Mouse (Mus musculus): Measurements from ENCODE around the gene Brdt. TPM values are rescaled to one million over a fixed set of nuclear protein-coding genes. Genes with fewer than 3 reads are reported as not detected.

Brdt gene
- polyA plus RNA-seq, 1 experiment from 2014 or later: 2.9 TPM

DNA sequence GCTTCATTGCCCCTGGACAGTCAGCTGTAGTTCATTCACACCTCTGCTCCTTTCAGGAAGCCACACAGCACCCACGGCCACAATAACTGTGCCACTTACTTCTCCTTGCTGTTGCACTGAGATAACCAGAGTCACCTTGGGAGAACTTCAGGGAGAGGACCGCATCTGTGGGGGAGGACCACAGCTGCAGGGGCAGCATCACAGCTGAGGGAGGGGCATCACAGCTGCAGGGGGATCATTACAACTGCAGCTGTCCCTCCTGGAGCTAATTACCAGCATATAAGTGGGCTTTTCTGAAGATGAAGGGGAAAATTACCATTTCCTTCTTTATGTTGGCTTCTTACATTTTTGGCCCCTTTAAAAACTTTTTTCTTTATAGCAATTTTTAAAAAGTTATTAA is 63.5 kb downstream of the Brdt start:
- Histone ChIP-seq H3K4me3 (ENCODE audit: low read depth, low read length) (no peak overlapping the region), H3K9ac (ENCODE audit: low read length) (no peak overlapping the region), H3K27ac (ENCODE audit: low read depth, low read length) (no peak overlapping the region), H3K36me3 (ENCODE audit: control insufficient read depth, insufficient read depth, low read length) (no peaks in the 10 kb centered on the region), H3K4me2 (ENCODE audit: low read depth) (no peak overlapping the region), H3K4me1 (ENCODE audit: control insufficient read depth, insufficient read depth, low read length) (no peaks in the 10 kb centered on the region), H3K27me3 (ENCODE audit: control insufficient read depth, insufficient read depth, low read length) (no peaks in the 10 kb centered on the region), H3K9me3 (ENCODE audit: control insufficient read depth, low read length) (no peaks in the 10 kb centered on the region)
- 52% methylated on average over 2 of the region's 2 CpGs for WGBS
- no peak for ATAC-seq (ENCODE audit: insufficient read depth, low FRiP score, low TSS enrichment)
- DNase-seq (ENCODE audit: low spot score): no peak

DNA sequence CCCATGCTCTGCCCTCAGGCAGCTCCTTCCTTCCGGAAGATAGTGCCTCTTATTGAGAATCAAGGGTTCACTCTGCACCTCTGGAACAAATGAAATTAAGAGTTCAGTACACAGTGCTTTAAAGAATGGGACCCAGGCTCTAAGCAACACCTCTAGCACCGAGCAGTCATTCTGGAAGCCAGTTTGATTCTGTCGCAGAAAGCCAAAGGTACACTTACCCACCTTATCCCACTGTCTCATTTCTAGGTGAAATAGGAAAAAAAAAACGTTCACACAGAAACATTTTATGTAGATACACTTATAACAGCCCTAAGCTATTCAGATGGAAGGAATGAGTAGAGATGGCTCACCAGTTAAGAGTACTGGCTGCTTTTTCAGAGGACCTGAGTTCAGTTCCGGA is 71.5 kb downstream of the Brdt start, which contains the start of gene Ephx4:
TSS of gene Ephx4 (plus strand) at position 301 of the 400 bp plus-strand sequence.
- ATAC-seq (ENCODE audit: insufficient read depth, low FRiP score, low TSS enrichment): no peak
- no peak for DNase-seq (ENCODE audit: low spot score)
- WGBS: 24% methylated on average over 5 of the region's 5 CpGs

DNA sequence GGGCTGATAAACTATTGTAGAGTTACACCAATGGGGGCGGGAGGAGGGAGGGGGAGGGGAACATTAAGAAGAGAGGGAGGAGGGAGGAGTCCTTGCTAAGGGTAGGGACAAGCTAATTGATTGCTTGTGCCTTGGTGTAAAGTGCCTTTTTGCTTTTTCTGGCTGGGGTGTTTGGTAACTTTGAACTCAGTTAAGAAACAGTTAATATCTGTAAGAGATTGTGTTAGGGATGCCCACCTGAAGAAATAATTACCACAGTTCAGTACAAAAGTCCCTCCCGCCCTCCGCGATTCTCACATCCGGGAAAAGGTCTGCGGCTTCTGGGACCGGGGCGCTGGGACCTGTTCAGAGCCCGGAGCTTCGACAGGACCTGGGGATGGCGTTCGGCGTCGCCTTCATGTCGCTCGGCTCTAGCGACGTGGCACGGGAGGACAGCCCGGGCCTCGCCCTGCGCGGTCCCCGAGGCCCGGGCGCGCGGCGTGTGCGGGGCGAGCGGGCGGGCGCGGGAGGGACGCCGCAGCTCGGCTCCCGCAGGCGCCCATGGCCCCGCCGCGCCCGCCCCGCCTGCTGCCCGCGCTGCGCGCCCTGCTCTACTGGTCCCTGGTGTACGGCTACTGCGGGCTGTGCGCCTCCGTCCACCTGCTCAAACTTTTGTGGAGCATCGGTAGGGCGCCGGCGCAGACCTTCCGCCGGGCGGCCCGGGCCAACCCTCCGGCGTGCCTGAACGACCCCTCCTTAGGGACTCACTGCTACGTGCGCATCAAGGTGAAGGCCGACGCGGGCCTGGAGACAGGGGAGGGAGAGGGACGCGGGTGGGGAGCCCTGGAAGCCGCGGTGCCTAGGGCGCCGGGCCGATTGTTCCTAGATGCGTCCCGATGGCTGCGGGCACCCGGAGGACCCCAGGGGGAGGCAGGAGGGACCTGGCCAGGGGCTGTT is 72.3 kb downstream of the Brdt start:
- H3K9ac ChIP-seq (ENCODE audit: low read length): peak overlapping the region; percentile 58
- H3K36me3 ChIP-seq (ENCODE audit: control insufficient read depth, insufficient read depth, low read length): no peaks in the 10 kb centered on the region
- H3K9me3 ChIP-seq (ENCODE audit: control insufficient read depth, low read length): no peaks in the 10 kb centered on the region
- no peaks in the 10 kb centered on the region for H3K4me1 ChIP-seq (ENCODE audit: control insufficient read depth, insufficient read depth, low read length)
- H3K4me3 ChIP-seq (ENCODE audit: low read depth, low read length): peak overlapping the region; percentile 49
- no peak overlapping the region for H3K27ac ChIP-seq (ENCODE audit: low read depth, low read length)
- peaks cover 22% of the 10 kb centered on the region for H3K27me3 ChIP-seq (ENCODE audit: control insufficient read depth, insufficient read depth, low read length)
- DNase-seq (ENCODE audit: low spot score) (peak; percentile 45), ATAC-seq (ENCODE audit: insufficient read depth, low FRiP score, low TSS enrichment) (peak; percentile 88)
- WGBS: under 1% methylated on average over 69 of the region's 80 CpGs
- H3K4me2 ChIP-seq (ENCODE audit: low read depth): peak overlapping the region; percentile 98

More for the DNA sequence above, 71.5 kb downstream of the Brdt start, which contains the start of gene Ephx4:
- H3K36me3 ChIP-seq (ENCODE audit: control insufficient read depth, insufficient read depth, low read length): no peaks in the 10 kb centered on the region
- H3K27ac ChIP-seq (ENCODE audit: low read depth, low read length): no peak within 1 kb of the TSS
- peak within 1 kb of the TSS; percentile 98 for H3K4me2 ChIP-seq (ENCODE audit: low read depth)
- peaks cover 22% of the 10 kb centered on the region for H3K27me3 ChIP-seq (ENCODE audit: control insufficient read depth, insufficient read depth, low read length)
- no peaks in the 10 kb centered on the region for H3K4me1 ChIP-seq (ENCODE audit: control insufficient read depth, insufficient read depth, low read length)
- H3K9ac ChIP-seq (ENCODE audit: low read length): peak within 1 kb of the TSS; percentile 58
- no peaks in the 10 kb centered on the region for H3K9me3 ChIP-seq (ENCODE audit: control insufficient read depth, low read length)
- H3K4me3 ChIP-seq (ENCODE audit: low read depth, low read length): peak within 1 kb of the TSS; percentile 49

DNA sequence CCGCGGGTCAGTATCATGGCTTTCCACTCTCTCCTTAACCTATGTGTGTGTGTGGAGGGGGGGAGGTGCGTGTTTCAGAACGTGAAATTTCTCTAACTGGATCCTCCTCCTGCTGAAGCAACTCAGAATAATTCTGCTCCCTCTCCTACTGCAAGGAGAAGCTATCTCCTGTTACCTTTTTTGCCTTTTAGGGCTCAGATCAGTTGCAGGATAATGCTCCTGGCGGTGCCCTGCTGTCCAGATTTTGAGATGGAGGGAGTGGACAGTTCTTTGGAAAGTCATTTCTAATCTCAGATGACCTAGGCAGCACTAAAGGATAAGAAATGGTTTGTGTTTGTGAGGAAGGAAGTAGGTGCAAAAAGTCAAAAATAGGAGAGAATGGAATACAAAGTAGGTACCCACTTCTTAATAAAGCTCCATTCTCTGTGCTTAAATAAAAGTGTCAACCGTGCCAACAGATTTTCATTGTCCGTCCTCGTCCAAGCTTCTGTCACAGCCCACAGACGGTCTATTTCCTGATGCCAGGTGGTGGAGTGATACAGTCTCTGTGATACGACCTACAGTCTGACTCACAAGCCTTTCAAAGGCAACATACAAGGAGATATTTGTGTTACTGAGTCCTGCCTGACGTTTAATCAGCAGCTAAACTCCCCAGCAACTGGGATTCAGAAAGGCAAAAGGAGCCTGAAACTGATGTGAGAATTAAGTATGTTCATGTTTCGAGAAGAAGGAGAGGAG is 73.2 kb downstream of the Brdt start:
- H3K4me2 ChIP-seq (ENCODE audit: low read depth): peak overlapping the region; percentile 98
- peaks cover 22% of the 10 kb centered on the region for H3K27me3 ChIP-seq (ENCODE audit: control insufficient read depth, insufficient read depth, low read length)
- peak overlapping the region; percentile 58 for H3K9ac ChIP-seq (ENCODE audit: low read length)
- ATAC-seq (ENCODE audit: insufficient read depth, low FRiP score, low TSS enrichment) (no peak), DNase-seq (ENCODE audit: low spot score) (no peak)
- no peaks in the 10 kb centered on the region for H3K9me3 ChIP-seq (ENCODE audit: control insufficient read depth, low read length)
- H3K4me1 ChIP-seq (ENCODE audit: control insufficient read depth, insufficient read depth, low read length): no peaks in the 10 kb centered on the region
- no peak overlapping the region for H3K27ac ChIP-seq (ENCODE audit: low read depth, low read length)
- 31% methylated on average over 12 of the region's 12 CpGs for WGBS
- peak overlapping the region; percentile 49 for H3K4me3 ChIP-seq (ENCODE audit: low read depth, low read length)
- no peaks in the 10 kb centered on the region for H3K36me3 ChIP-seq (ENCODE audit: control insufficient read depth, insufficient read depth, low read length)

DNA sequence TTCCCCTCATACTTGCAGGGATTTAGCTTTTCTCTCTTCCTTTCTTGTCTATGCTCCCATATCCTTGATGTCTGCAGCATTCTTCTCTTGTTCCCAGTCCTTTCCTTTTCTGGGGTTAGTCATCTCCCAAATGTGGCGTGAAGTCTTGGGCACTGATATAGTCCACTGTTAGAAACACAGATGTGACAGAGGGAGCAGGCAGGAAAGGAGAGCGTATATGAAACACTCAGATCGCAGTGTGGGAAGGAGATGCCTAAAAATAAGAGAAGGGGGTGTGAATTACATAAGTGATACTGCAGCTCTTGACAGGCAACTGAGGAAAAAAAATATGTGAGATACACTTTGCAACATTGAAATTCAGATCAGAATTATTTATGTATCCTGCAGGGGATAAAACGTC is 74.4 kb downstream of the Brdt start:
- Histone ChIP-seq H3K27me3 (ENCODE audit: control insufficient read depth, insufficient read depth, low read length) (peaks cover 22% of the 10 kb centered on the region), H3K4me2 (ENCODE audit: low read depth) (no peak overlapping the region), H3K4me3 (ENCODE audit: low read depth, low read length) (no peak overlapping the region), H3K4me1 (ENCODE audit: control insufficient read depth, insufficient read depth, low read length) (no peaks in the 10 kb centered on the region), H3K36me3 (ENCODE audit: control insufficient read depth, insufficient read depth, low read length) (no peaks in the 10 kb centered on the region), H3K9ac (ENCODE audit: low read length) (no peak overlapping the region), H3K27ac (ENCODE audit: low read depth, low read length) (no peak overlapping the region), H3K9me3 (ENCODE audit: control insufficient read depth, low read length) (no peaks in the 10 kb centered on the region)
- ATAC-seq (ENCODE audit: insufficient read depth, low FRiP score, low TSS enrichment) (no peak), DNase-seq (ENCODE audit: low spot score) (no peak)
- WGBS: 85% methylated on average over 4 of the region's 4 CpGs

DNA sequence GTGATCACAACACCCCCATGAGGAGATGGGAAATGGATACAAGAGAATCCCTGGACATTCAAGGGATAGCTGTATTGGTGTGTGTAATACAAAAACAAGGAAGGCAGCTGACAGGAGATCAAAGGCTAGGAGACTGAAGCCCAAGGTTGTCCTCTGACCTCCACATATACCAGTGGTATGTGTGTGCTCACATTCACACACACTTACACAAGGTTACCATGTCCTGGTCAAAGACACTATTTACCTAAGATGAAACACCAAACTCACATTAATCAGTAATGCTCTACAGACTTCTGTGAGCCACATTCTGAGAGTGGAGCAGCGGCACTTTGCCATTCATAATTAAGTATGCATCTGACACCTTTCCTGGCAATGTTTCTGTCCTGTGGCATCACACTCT is 79.3 kb downstream of the Brdt start:
- no peaks in the 10 kb centered on the region for H3K4me1 ChIP-seq (ENCODE audit: control insufficient read depth, insufficient read depth, low read length)
- H3K4me2 ChIP-seq (ENCODE audit: low read depth): no peak overlapping the region
- H3K4me3 ChIP-seq (ENCODE audit: low read depth, low read length): no peak overlapping the region
- H3K27ac ChIP-seq (ENCODE audit: low read depth, low read length): no peak overlapping the region
- DNase-seq (ENCODE audit: low spot score) (no peak), ATAC-seq (ENCODE audit: insufficient read depth, low FRiP score, low TSS enrichment) (no peak)
- no peak overlapping the region for H3K9ac ChIP-seq (ENCODE audit: low read length)
- peaks cover under 1% of the 10 kb centered on the region; the same call in 1 of the 2 replicates for H3K27me3 ChIP-seq (ENCODE audit: control insufficient read depth, insufficient read depth, low read length)
- H3K9me3 ChIP-seq (ENCODE audit: control insufficient read depth, low read length): no peaks in the 10 kb centered on the region
- 91% methylated on average over 1 of the region's 1 CpGs for WGBS
- no peaks in the 10 kb centered on the region for H3K36me3 ChIP-seq (ENCODE audit: control insufficient read depth, insufficient read depth, low read length)

- Histone ChIP-seq H3K27ac (ENCODE audit: low read depth, low read length) (no peak overlapping the region), H3K4me3 (ENCODE audit: low read depth, low read length) (no peak overlapping the region), H3K27me3 (ENCODE audit: control insufficient read depth, insufficient read depth, low read length) (no peaks in the 10 kb centered on the region), H3K9ac (ENCODE audit: low read length) (no peak overlapping the region), H3K4me2 (ENCODE audit: low read depth) (no peak overlapping the region), H3K36me3 (ENCODE audit: control insufficient read depth, insufficient read depth, low read length) (no peaks in the 10 kb centered on the region), H3K4me1 (ENCODE audit: control insufficient read depth, insufficient read depth, low read length) (no peaks in the 10 kb centered on the region), H3K9me3 (ENCODE audit: control insufficient read depth, low read length) (no peaks in the 10 kb centered on the region)
- DNase-seq (ENCODE audit: low spot score) (no peak), ATAC-seq (ENCODE audit: insufficient read depth, low FRiP score, low TSS enrichment) (no peak)
- 74% methylated on average over 4 of the region's 4 CpGs for WGBS
These were observed 80.4 kb downstream of the Brdt start for GRCm38 (mm10) chr5:107411326-107411725.

DNA sequence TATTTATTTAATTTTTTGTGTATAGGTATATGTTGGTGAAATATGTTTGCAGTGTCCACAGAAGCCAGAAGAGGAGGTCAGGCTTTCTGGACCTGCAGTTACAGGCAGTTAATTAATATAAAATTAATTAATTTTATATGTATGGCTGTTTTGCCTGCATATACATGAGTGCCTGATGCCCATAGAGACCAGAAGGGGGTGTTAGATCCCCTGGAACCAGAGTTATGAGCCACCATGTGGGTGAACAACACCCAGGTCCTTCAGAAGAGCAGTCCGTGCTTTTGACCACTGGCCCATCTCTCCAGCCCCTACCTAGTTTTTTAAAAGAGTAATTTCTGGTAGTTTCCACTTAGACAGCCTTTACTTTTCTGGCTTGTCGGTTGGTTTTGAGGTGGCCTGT is 81.3 kb downstream of the Brdt start:
- no peak overlapping the region for H3K9ac ChIP-seq (ENCODE audit: low read length)
- 83% methylated on average over 2 of the region's 2 CpGs for WGBS

More for the DNA sequence above, 81.3 kb downstream of the Brdt start:
- ATAC-seq (ENCODE audit: insufficient read depth, low FRiP score, low TSS enrichment) (no peak), DNase-seq (ENCODE audit: low spot score) (no peak)
- Histone ChIP-seq H3K9me3 (ENCODE audit: control insufficient read depth, low read length) (no peaks in the 10 kb centered on the region), H3K4me1 (ENCODE audit: control insufficient read depth, insufficient read depth, low read length) (no peaks in the 10 kb centered on the region), H3K27ac (ENCODE audit: low read depth, low read length) (no peak overlapping the region), H3K27me3 (ENCODE audit: control insufficient read depth, insufficient read depth, low read length) (no peaks in the 10 kb centered on the region), H3K36me3 (ENCODE audit: control insufficient read depth, insufficient read depth, low read length) (no peaks in the 10 kb centered on the region), H3K4me3 (ENCODE audit: low read depth, low read length) (no peak overlapping the region), H3K4me2 (ENCODE audit: low read depth) (no peak overlapping the region)
